Mouse (Mus musculus) erythroid progenitor cell, adult 5-6 weeks (primary cell): ENCODE data around the gene Ghsr. TPM values are rescaled to one million over a fixed set of nuclear protein-coding genes. Genes with fewer than 3 reads are reported as not detected.

Experiments
- ATAC-seq: replicated peaks from 2 replicates; pipeline ENCODE4 v1.8.0; 2016; ENCODE audit warnings: moderate number of reproducible peaks, mild to moderate bottlenecking, moderate TSS enrichment, inconsistent platforms; ENCODE audit not compliant: poor library complexity, low FRiP score, severe bottlenecking
- total RNA-seq, 2 experiments: library from RNA; stranded (forward) in 1 of 2; stranded (reverse) in 1 of 2; fragments of 150-400 nt in 1 of 2; fragments of 186-747, 209-891 nt in 1 of 2; gene quantifications; 2 replicates each; pipeline versions ENCODE4 v1.2.3 to v1.2.4; 2015 to 2017; ENCODE audit warnings: low replicate concordance in 2 of 2

Gene Ghsr
- not detected in 2 replicates for total RNA-seq (2015; ENCODE audit: low replicate concordance)
- total RNA-seq (2017; ENCODE audit: low replicate concordance): not detected in 2 replicates

- no peak for ATAC-seq
Measured at GRCm38 (mm10) chr3:27371276-27371621, at the start of gene Ghsr. Gene Ghsr, plus strand, starts transcription at chr3:27371351.

DNA sequence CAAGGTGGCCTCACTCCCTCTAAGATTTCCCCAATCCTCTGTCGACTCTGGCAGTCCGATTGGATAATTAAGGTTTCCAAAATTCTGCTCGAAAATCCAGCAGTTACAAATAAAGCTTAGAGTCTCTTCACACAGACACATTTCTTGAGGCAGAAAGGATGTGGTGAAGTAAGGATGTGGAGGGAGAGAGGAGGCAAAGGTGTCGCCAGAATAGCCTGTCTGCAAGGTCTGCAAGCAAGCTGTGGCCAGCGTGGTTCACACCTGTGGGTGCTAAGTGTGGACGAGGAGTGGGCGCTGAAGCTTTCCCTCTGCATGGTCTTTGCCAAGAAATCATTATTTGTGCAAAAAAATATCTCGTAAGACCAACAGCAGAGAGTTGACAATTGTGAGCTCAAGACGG, 48.6 kb upstream of the Ghsr start:
- no peak for ATAC-seq

GRCm38 (mm10) chr3:27323551-27323950, 47.6 kb upstream of the Ghsr start:
- no peak for ATAC-seq

DNA sequence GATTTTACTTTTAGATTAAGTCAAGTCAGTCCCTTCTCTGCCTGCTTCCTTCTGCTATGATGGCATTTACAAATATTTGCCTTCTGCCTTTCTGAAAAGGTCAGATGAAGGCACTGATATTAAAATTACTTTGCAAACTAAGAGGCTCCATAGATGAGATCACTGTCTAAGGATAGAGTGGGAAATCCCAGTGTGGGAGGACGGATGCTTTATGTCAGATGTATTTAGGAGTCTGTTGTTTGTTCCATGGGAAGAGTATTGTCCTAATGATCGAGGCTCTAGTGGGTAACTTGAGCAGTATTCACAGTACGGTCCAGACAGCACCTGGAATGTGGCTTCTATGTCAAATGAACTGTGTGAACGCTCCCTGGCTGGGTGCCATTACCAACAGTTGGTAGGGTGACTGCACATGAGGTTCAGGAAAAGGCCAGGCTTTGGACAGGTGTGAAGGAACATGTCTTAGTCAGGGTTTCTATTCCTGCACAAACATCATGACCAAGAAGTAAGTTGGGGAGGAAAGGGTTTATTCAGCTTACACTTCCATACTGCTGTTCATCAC, 44.4 kb upstream of the Ghsr start:
- no peak for ATAC-seq

GRCm38 (mm10) chr3:27330706-27331105, 40.4 kb upstream of the Ghsr start:
- no peak for ATAC-seq

- no peak for ATAC-seq
Measured at GRCm38 (mm10) chr3:27338437-27338836, 32.7 kb upstream of the Ghsr start.

- ATAC-seq: no peak
Measured at GRCm38 (mm10) chr3:27338887-27339286, 32.3 kb upstream of the Ghsr start.

DNA sequence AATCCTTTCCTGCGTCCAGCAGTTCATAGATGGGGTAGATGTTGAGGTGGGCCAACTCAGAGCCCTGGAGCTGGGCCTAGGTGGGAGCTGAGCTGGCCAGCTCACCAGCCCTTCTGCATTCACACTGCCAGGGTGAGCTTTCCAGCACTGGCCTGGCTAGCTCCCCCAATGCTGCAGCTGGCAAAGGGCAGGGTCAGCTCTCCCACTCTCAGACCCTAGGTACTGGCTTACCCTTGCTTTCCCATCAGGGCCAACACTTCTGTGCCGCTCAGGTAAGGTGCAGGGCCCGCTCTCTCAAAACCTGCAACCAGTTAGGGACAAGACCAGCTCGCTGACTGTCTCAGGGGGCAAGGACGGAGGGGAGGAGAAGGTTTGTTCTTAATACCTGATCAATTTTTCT, 30.4 kb upstream of the Ghsr start:
- ATAC-seq: no peak

DNA sequence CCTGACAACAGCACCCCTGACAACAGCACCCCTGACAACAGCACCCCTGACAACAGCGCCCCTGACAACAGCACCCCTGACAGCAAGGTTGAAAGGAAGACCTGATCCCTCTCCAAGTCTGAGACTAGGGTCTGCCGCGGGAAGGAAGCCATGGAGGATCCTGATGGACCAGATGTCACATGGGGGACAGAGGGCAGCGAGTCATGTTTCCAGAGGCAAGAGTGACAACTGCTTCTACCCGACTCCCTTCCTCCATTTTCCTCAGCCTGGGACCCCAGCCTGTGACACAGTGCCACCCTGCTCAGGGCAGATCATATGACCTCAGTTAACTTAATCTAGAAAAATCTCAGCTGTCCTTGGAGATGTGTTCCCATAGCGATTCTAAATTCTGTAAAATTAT, 28.7 kb upstream of the Ghsr start:
- ATAC-seq: no peak

DNA sequence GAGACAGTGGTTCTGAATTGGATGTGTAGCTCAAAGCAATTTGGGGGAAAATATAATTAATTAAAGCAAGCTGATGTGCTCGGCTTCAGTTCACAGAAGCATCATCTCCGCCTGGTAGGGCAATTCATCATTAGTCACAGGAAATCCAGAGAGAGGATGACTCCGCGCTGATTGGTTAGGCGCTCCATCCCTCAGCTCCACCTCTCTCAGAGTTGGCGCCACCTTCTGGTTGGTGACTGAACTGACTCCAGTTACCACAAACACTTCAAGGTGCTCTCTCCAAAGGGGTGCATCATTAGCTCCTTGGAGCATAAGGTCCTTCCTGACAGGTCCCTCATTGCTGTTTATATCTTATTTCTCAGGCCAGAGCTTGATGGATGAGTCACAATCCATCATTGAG, 25.6 kb upstream of the Ghsr start:
- ATAC-seq: peak; percentile 59; the same call in 1 of the 2 replicates

DNA sequence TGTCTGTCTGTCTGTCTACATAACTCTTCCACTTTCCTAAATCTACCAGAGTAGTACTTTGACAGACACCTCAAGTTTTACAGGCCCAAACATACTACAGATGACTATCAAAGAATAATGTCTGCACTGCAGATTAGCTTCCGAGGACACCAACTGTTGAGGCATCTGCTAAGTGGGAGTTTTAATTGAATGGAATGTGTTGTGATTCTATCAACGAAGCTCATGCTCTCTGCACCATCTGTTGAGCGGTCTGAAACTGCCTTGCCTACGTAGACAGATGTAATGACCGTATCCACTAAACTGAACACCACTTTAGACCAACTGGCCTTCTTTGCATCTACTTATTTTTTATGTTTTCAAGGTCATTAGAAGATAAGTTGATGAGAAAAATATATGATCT, 22.7 kb upstream of the Ghsr start:
- ATAC-seq: no peak

GRCm38 (mm10) chr3:27351105-27351504, 20.0 kb upstream of the Ghsr start:
- no peak for ATAC-seq

DNA sequence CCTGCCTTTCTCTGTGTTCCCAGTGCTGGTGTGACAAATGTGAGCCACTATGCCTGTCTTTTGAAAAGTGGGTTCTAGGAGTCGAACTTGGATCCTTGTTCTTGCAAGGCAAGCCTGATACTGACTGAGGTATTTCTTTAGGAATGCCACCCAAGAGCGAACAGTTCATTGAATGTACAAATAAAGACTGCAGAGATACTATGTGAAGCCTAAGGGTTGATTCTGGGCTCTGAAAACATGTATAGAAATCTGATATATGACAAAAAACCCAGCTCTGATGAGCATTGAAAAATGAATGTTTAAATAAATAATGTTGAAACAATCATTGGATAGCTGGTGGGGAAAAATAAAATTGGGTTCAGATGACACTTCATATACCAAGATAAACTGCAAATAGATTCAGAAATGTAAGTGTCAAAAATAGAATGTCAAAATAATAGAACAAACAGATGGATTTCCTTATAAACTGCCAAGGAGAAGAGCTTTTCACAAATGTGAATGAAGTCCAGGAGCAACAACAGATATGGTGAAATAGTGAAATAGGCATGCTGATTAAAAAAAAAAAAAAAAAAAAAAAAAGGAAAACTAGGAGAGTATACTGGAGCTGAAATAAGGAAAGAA, 11.9 kb upstream of the Ghsr start:
- no peak for ATAC-seq

DNA sequence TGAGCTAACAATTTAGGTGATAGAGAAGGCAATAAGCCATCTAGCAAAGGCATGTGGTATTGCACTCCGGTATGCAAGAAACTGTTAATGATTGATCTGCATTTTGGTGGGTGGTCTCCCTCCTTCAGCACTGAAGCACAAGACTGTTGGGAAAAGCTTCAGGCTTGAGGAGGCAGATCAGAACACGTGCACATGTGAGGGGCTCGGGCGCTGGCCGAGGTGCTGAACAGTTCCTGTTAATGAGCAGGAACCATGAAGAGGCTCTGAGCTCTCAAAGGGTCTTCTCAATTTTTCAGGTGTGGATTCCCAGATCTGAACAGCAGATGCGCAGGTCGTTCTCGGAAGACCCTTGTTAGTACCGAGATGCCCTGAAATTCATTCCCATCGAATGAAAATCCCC, 1.0 kb upstream of the Ghsr start:
- no peak for ATAC-seq

DNA sequence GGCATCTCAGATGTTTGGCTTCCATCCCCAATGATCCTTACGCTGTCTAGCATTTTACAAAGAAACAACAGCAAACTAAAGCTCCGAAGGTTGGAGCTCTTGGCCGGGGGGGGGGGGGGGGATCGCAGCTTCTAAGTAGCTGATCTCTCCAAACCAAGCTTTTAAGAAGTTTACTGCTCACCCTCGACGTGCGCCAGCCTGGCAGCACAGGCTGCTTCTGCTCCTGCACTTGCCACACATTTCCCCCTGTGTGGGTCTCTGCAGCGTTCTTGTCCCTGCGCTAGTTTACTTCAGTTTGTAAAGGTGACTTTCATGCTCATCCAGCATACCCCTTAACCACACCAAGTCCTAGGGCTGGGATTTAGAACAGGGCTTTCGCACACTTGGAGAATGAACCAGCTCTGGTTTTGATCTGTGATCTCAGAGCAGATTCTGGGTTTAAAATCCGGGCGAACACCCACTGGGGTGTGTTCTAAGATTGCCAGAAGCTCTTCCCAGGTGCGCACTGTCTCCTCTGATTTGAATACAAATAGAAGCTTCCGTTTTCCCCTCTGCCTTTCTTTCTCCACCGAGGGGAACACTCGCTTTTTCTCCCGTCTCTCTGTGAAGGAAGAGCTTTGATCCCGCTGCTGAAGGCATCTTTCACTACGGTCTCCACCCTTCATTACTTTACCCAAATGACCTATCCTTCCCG, 422 bp upstream of the Ghsr start:
- ATAC-seq: no peak

- no peak for ATAC-seq
Measured at GRCm38 (mm10) chr3:27371725-27372650, 837 bp downstream of the Ghsr start.

- no peak for ATAC-seq
Measured at GRCm38 (mm10) chr3:27374396-27374795, 3.2 kb downstream of the Ghsr start.

- ATAC-seq: no peak
Measured at GRCm38 (mm10) chr3:27377935-27378334, 6.8 kb downstream of the Ghsr start.

GRCm38 (mm10) chr3:27384836-27385235, 13.7 kb downstream of the Ghsr start:
- no peak for ATAC-seq

DNA sequence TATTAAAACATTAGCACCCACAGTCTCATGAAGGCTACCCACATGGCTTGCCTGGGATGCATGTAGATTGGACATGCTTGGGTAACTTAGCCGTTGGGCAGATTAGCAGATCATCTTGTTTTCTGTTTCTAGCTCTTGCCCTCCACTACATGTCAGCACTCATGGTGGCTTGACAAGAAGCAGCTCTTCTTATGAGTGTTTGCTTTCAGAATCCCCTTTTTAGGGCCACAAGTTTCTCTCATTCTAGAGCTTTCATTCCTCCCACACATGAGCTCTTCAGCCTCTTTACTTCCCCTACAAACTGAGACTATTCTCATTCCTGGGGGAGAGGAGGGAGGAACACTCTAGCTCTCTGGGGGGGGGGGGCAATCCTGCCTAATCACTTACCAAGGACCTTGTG, 18.8 kb downstream of the Ghsr start:
- no peak for ATAC-seq
